Mouse (Mus musculus) intestine, postnatal 0 days (tissue): ENCODE measurements around the gene Vsir. TPM values are rescaled to one million over a fixed set of nuclear protein-coding genes. Genes with fewer than 3 reads are reported as not detected.

Experiments
- ATAC-seq: fragments of 200-750 bp; cut with Nextera tagmentation; 2 replicates; pipeline ENCODE4 v1.8.0; 2017; ENCODE audit warnings: mild to moderate bottlenecking, moderate TSS enrichment, moderate library complexity
- H3K27ac ChIP-seq: fragments of 300-500 bp; sonication (generic); 2 replicates; pipeline ENCODE4 v1.5.1; 2014; ENCODE audit warnings: mild to moderate bottlenecking, low read depth, low read length, moderate library complexity
- H3K27me3 ChIP-seq: fragments of 300-500 bp; sonication (generic); replicated peaks from 2 replicates; pipeline ENCODE4 v1.6.1; 2014; ENCODE audit warnings: low read length, mixed read lengths; ENCODE audit not compliant: control insufficient read depth, insufficient read depth
- H3K36me3 ChIP-seq: fragments of 300-500 bp; sonication (generic); 2 replicates; pipeline ENCODE4 v1.6.1; 2014; ENCODE audit warnings: mild to moderate bottlenecking, moderate library complexity; ENCODE audit not compliant: control insufficient read depth, insufficient read depth
- H3K4me1 ChIP-seq: fragments of 300-500 bp; sonication (generic); replicated peaks from 2 replicates; pipeline ENCODE4 v1.6.1; 2014; ENCODE audit warnings: antibody characterized with exemption, low read length, mixed read lengths; ENCODE audit not compliant: control insufficient read depth, insufficient read depth
- H3K4me2 ChIP-seq: fragments of 300-500 bp; sonication (generic); replicated peaks from 2 replicates; pipeline ENCODE4 v1.6.1; 2014; ENCODE audit warnings: low read depth, mild to moderate bottlenecking, moderate library complexity
- H3K4me3 ChIP-seq: fragments of 300-500 bp; sonication (generic); 2 replicates; pipeline ENCODE4 v1.5.1; 2014; ENCODE audit warnings: low read depth, low read length
- H3K9ac ChIP-seq: fragments of 300-500 bp; sonication (generic); 2 replicates; pipeline ENCODE4 v1.6.1; 2014; ENCODE audit warnings: mild to moderate bottlenecking, low read depth, low read length
- H3K9me3 ChIP-seq: fragments of 300-500 bp; sonication (generic); 2 replicates; pipeline ENCODE4 v1.6.1; 2016; ENCODE audit warnings: mixed run types; ENCODE audit not compliant: control insufficient read depth
- CTCF ChIP-seq: sonication (generic); IDR thresholded peaks from 2 replicates; pipeline ENCODE4 v1.5.1; 2016; ENCODE audit warnings: low read depth, mild to moderate bottlenecking, control low read depth, antibody characterized with exemption, moderate library complexity
- WGBS: fragments of 180-500 bp; shearing (Covaris S2); extraction: QIAGEN DNeasy Blood & Tissue Kit; methylation state at CpG from one replicate; pipeline ENCODE4 v1.1.7; 2014; 5-methylcytosine and 5-hydroxymethylcytosine counted together
- polyA plus RNA-seq: library from polyadenylated mRNA; unstranded; fragments of >200 nt; fragmentation: Nextera tagmentation; extraction: Ambion mirVana; gene quantifications from 2 replicates; pipeline ENCODE4 v1.2.1, GENCODE M21; 2015

Vsir gene
- polyA plus RNA-seq, 1 experiment from 2014 or later = 9.7 TPM

DNA sequence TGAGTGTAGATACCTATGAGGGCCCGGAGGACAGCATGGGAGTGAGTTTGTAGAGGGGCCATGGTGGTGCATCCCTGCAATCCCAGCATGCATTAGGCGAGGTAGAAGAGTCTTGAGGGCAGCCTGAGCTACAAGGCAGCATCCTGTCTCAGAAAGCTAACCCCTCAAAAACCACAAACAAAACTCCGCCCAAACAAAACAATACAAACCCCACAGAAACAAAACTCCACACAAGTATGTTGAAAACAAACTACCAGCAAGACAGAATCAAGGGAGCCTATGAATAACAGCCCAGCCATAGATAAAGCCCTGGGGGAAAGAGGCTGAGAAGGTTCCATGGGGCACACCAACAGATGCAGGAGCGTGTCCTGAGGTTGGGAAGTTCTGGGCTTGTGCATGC is 595 bp upstream of the Vsir start:
- no peaks in the 10 kb centered on the region for H3K9me3 ChIP-seq
- no peaks in the 10 kb centered on the region for H3K27me3 ChIP-seq
- peak overlapping the region; percentile 79 for H3K4me2 ChIP-seq
- 91% methylated on average over 4 of the region's 4 CpGs for WGBS
- peaks cover 18% of the 10 kb centered on the region for H3K4me1 ChIP-seq
- no peak for TF ChIP-seq CTCF
- H3K4me3 ChIP-seq = no peak overlapping the region
- no peak overlapping the region for H3K27ac ChIP-seq
- no peaks in the 10 kb centered on the region for H3K36me3 ChIP-seq
- no peak overlapping the region for H3K9ac ChIP-seq
- no peak for ATAC-seq

DNA sequence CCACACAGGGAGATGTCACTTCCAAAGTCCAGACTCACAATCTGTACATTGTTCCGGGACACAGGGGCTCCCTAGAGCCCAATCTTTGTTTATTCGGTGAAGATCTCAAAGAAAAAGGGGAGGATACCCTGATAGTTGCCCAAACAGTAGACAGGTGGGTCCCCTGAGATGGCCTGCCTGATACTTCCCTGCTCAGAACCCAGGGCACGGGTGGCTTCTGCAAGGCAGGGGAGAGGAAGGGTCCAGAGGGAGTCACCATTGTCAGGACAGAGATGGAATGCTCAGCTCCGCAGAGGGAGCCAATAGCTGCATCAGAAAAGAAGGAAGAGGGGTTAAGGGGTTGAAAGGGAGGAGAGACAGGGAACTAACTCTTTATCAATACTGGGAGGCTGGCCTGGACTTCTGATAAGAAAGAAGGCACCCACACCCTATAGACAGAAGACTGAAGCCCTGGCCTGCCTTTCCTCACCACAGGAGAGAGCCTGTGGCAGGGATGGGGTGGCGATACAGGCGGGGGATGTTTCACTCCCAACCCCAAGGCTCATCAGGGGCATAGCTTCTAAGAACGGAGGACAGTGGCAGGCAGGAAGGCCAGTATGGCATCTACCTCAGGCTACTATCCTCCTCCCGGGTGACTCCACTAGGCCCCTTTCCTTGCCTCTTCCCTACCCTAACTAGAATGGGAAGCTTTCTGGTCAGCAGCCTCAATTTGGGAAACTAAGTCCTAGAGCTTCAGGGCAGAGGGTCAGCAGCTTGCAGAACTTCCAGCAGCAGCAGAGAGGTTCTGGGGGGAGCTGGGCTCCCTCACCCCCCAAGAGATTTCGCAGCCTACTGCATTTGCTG is 1.3 kb downstream of the Vsir start:
- peak overlapping the region; percentile 10 for H3K27ac ChIP-seq
- no peaks in the 10 kb centered on the region for H3K9me3 ChIP-seq
- no peak for ATAC-seq
- WGBS = 39% methylated on average over 9 of the region's 9 CpGs
- H3K4me1 ChIP-seq = peaks cover 22% of the 10 kb centered on the region
- TF ChIP-seq CTCF = no peak
- peak overlapping the region; percentile 79 for H3K4me2 ChIP-seq
- no peaks in the 10 kb centered on the region for H3K27me3 ChIP-seq
- no peaks in the 10 kb centered on the region; the same call in 1 of the 2 replicates for H3K36me3 ChIP-seq
- H3K9ac ChIP-seq = 0 out of 2 replicates have a peak overlapping the region, but pooled peaks have one; percentile 2
- peak overlapping the region; percentile 51 for H3K4me3 ChIP-seq

DNA sequence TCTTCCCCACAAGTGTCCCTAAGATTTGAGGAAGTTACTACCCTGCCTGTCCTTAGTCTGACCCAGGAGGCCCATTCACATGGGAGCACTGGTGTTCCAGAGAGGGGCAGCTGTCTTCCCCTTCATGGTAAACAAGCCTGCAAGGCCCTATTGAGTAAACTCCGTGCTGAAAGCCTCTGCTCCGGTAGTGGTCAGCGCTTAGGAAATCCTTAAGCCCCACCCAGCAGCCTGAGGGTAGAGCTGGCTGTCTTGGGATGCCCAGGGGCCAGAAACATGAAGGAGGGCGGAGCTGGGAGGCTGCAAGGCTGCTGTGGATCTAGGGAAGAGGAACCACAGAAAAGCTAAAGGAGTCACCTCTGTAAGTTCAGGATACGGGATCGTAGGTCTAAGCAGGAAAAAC is 2.4 kb downstream of the Vsir start:
- no peak for ATAC-seq
- no peak overlapping the region for H3K4me3 ChIP-seq
- H3K27ac ChIP-seq = peak overlapping the region; percentile 10; the same call in 1 of the 2 replicates
- peaks cover 22% of the 10 kb centered on the region for H3K4me1 ChIP-seq
- H3K36me3 ChIP-seq = no peaks in the 10 kb centered on the region; the same call in 1 of the 2 replicates
- H3K9me3 ChIP-seq = no peaks in the 10 kb centered on the region
- peak overlapping the region; percentile 79 for H3K4me2 ChIP-seq
- H3K27me3 ChIP-seq = no peaks in the 10 kb centered on the region
- 0 out of 2 replicates have a peak overlapping the region, but pooled peaks have one; percentile 2 for H3K9ac ChIP-seq
- no peak for TF ChIP-seq CTCF
- WGBS = 39% methylated on average over 6 of the region's 6 CpGs

DNA sequence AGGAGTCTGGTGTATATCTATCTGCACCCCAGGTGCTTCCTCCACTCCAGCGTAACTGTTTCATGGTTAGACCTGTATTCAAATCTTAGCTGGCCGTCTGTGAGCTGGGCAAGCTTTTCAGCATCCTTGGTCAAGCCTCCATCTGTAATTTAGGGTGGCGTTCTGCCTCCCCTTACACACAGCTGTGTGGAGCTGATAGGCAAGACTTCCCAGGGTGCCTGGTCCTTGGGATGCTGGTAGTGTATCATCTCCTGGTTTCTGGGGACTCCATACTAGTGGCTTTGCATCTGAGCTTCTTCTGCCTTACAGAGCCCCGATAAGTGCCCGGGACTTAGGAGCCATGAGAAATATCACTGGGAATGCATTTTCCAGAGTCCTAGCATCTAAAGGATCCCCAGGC is 3.0 kb downstream of the Vsir start:
- Histone ChIP-seq H3K27ac (no peak overlapping the region), H3K9me3 (no peaks in the 10 kb centered on the region), H3K9ac (no peak overlapping the region), H3K36me3 (no peaks in the 10 kb centered on the region; the same call in 1 of the 2 replicates), H3K27me3 (no peaks in the 10 kb centered on the region), H3K4me2 (peak overlapping the region; percentile 79), H3K4me1 (peaks cover 22% of the 10 kb centered on the region), H3K4me3 (no peak overlapping the region)
- no peak for TF ChIP-seq CTCF
- no peak for ATAC-seq
- 85% methylated on average over 5 of the region's 5 CpGs for WGBS

DNA sequence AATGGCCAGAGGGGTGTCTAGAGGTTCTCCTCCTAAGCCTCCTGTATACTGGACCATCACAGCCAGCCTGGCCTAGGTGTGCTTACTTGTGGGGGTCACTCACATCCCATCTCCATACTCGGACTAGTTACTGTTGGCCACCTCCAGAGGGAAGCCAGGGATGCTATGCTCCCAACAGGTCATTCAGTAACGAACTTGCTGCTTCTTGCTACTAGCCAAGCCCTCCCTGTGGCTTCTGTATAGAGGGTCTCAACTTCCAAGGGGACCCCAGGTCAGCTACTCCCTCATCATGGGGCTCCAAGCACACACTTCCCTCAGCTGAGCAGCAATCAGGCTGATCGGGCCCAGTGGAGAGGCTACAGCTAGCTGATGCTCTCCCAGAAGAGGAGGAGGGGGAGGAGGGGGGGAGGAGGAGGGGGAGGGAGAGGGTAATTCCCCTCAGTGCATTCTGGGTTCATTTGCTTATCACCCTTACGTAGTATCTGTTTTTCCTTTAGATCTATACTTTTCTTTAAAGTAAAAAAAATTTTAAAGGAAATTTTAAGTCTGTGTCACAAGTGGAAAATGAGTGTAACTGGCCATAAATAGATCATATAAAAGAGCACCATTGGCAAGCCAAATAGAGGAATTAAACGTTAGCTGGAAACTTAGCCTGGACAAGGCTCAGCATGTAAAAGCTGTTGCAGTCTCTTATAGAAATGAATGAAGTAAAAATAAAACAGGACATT is 3.6 kb downstream of the Vsir start:
- Histone ChIP-seq H3K9ac (no peak overlapping the region), H3K9me3 (no peaks in the 10 kb centered on the region), H3K27ac (peak overlapping the region; percentile 46; the same call in 1 of the 2 replicates), H3K4me1 (peaks cover 22% of the 10 kb centered on the region), H3K27me3 (no peaks in the 10 kb centered on the region), H3K4me3 (peak overlapping the region; percentile 16; the same call in 1 of the 2 replicates), H3K4me2 (peak overlapping the region; percentile 54), H3K36me3 (no peaks in the 10 kb centered on the region; the same call in 1 of the 2 replicates)
- TF ChIP-seq CTCF = no peak
- no peak for ATAC-seq
- 42% methylated on average over 5 of the region's 5 CpGs for WGBS

DNA sequence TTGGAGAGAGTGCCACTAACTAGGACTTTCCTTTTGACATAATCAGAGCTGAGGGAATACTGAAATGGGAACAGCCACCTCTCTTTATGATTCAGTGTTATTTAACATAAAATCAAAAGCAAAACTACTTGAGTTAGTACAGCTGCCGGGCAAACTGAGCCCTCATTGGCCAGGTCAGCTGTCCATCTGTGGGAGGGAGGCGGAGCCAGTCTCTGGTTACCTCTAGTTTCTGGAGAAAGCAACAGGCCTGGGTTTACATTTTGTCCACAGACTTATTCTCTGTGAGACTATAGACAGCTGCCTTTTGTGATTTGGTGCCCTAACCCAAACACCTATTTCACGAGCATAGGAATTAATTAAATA is 4.1 kb downstream of the Vsir start:
- Histone ChIP-seq H3K9ac (no peak overlapping the region), H3K36me3 (no peaks in the 10 kb centered on the region; the same call in 1 of the 2 replicates), H3K4me1 (peaks cover 22% of the 10 kb centered on the region), H3K27me3 (no peaks in the 10 kb centered on the region), H3K9me3 (no peaks in the 10 kb centered on the region), H3K4me3 (peak overlapping the region; percentile 16; the same call in 1 of the 2 replicates), H3K27ac (peak overlapping the region; percentile 82), H3K4me2 (peak overlapping the region; percentile 54)
- 18% methylated on average over 3 of the region's 3 CpGs for whole genome bisulfite sequencing
- peak; percentile 52; the same call in 1 of the 2 replicates for ATAC-seq
- no peak for TF ChIP-seq CTCF
